Mouse (Mus musculus) hindlimb bud, embryonic 11.5 days (tissue): ENCODE data around the gene Rgs12.

Experiments used
- DNase-seq: peaks from one replicate; pipeline ENCODE4 v3.0.0-alpha.2; 2012; ENCODE audit warnings: low read depth, low spot score; ENCODE audit errors: extremely low spot score

Gene Rgs12

GRCm38 (mm10) chr5:34931091-34931490, 18.2 kb upstream of the Rgs12 start:
- DNase-seq: no peak

GRCm38 (mm10) chr5:34931516-34932457, 17.5 kb upstream of the Rgs12 start:
- DNase-seq: no peak

- DNase-seq: no peak
These were observed 16.8 kb upstream of the Rgs12 start for GRCm38 (mm10) chr5:34932458-34932806.

GRCm38 (mm10) chr5:34933461-34933860, 15.8 kb upstream of the Rgs12 start:
- no peak for DNase-seq

- DNase-seq: no peak
These were observed 7.4 kb upstream of the Rgs12 start for GRCm38 (mm10) chr5:34941710-34942470.

- no peak for DNase-seq
These were observed 5.8 kb upstream of the Rgs12 start for GRCm38 (mm10) chr5:34943428-34943827.

GRCm38 (mm10) chr5:34949769-34950211, 545 bp downstream of the Rgs12 start:
- no peak for DNase-seq

- no peak for DNase-seq
These were observed 1.4 kb downstream of the Rgs12 start for GRCm38 (mm10) chr5:34950486-34951160.

GRCm38 (mm10) chr5:34951161-34951834, 2.1 kb downstream of the Rgs12 start:
- no peak for DNase-seq

- DNase-seq: no peak
These were observed 5.3 kb downstream of the Rgs12 start for GRCm38 (mm10) chr5:34954508-34954907.

GRCm38 (mm10) chr5:34955630-34956029, 6.4 kb downstream of the Rgs12 start:
- no peak for DNase-seq

- DNase-seq: no peak
These were observed 6.9 kb downstream of the Rgs12 start for GRCm38 (mm10) chr5:34956151-34956550.

- no peak for DNase-seq
These were observed 7.8 kb downstream of the Rgs12 start for GRCm38 (mm10) chr5:34957015-34957414.

- no peak for DNase-seq
These were observed 10.8 kb downstream of the Rgs12 start for GRCm38 (mm10) chr5:34960021-34960420.

- no peak for DNase-seq
These were observed 16.3 kb downstream of the Rgs12 start for GRCm38 (mm10) chr5:34965531-34965930.

- DNase-seq: no peak
These were observed 19.1 kb downstream of the Rgs12 start for GRCm38 (mm10) chr5:34968386-34968785.

GRCm38 (mm10) chr5:34972471-34972870, 23.2 kb downstream of the Rgs12 start:
- no peak for DNase-seq

- DNase-seq: no peak
These were observed 24.5 kb downstream of the Rgs12 start for GRCm38 (mm10) chr5:34973560-34974317.

- DNase-seq: no peak
These were observed 25.7 kb downstream of the Rgs12 start for GRCm38 (mm10) chr5:34974773-34975443.
